Comparison of ENCODE assay signal across 20 mouse cellular contexts in the genomic region with DNA sequence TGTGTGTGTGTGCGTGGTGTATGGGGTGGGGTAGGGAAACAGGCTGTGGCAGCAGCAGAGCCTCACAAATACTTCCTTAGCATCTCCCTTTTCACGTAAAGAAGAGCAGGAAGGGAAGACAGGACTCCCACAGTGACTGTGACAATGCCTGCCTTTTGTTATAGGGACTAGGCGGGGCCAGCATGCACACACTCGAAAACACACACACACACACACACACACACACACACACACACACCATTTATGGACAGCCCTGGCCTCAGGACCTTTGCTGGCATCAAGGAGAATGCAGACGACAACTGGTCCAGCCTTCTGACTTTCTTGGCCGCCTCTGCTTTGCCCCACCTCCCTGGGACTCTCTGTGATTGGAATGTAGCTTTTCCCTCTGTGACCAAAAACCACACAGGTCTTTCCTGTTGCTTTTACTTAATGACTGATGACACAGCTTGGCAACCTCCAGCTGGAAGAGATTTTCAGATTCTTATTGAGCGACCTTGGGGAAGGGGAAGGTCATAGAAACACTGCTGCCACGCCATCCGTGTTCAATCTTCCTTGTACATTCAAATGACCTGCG. TPM values are rescaled to one million over a fixed set of nuclear protein-coding genes. Genes with fewer than 3 reads are reported as not detected.
DNase-seq lines count a peak whose midpoint lies in the region; ATAC-seq and TF ChIP-seq lines count a peak whose summit lies in the region.
"Had no signal": no experiment of that assay in that cellular context is flagged by ENCODE, and none has a peak within 500 bp of the region (broad histone marks: within the 10 kb centered on the region; RNA-seq: fewer than 3 reads in every experiment).

No protein-coding gene starts in this region.

- H3K27ac ChIP-seq in hindbrain, embryonic 14.5 days = no peak overlapping the region
- no peak overlapping the region for H3K27ac ChIP-seq in hindbrain, embryonic 11.5 days (ENCODE audit: low read depth, low read length)
- peak overlapping the region; percentile 18; the same call in 1 of the 2 replicates for H3K27ac ChIP-seq in ES-Bruce4 (ENCODE audit: insufficient read depth, low read length)
- H3K27ac ChIP-seq in embryonic facial prominence, embryonic 11.5 days (replicated peaks; ENCODE audit: low read depth, low read length) = no peak overlapping the region
- H3K27ac ChIP-seq: embryonic facial prominence, embryonic 13.5 days; heart, embryonic 13.5 days; hindbrain, embryonic 15.5 days; neural tube, embryonic 13.5 days had no signal

- ATAC-seq in hindbrain, embryonic 14.5 days (ENCODE audit: low FRiP score) = peak; percentile 39; the same call in 1 of the 2 replicates
- no peak for ATAC-seq in hindbrain, embryonic 11.5 days (ENCODE audit: low FRiP score)
- no peak for ATAC-seq in embryonic facial prominence, embryonic 11.5 days (replicated peaks; ENCODE audit: insufficient number of reproducible peaks, low FRiP score, low TSS enrichment, low read depth)
- ATAC-seq: CD4-positive, CD25-positive, alpha-beta regulatory T cell, adult 4 months; forebrain, embryonic 16.5 days; midbrain, embryonic 16.5 days had no signal

- H3K4me3 ChIP-seq in hindbrain, embryonic 14.5 days (replicated peaks; ENCODE audit: low read length) = no peak overlapping the region
- no peak overlapping the region for H3K4me3 ChIP-seq in hindbrain, embryonic 11.5 days (ENCODE audit: low read depth, low read length)
- no peak overlapping the region for H3K4me3 ChIP-seq in ES-Bruce4 (ENCODE audit: low read depth, low read length)
- no peak overlapping the region for H3K4me3 ChIP-seq in embryonic facial prominence, embryonic 11.5 days (ENCODE audit: low read depth, low read length)
- H3K4me3 ChIP-seq: embryonic facial prominence, embryonic 13.5 days; heart, embryonic 13.5 days; hindbrain, embryonic 15.5 days; neural tube, embryonic 13.5 days had no signal

- no peaks in the 10 kb centered on the region for H3K27me3 ChIP-seq in hindbrain, embryonic 14.5 days (ENCODE audit: control insufficient read depth, insufficient read depth, low read length)
- no peaks in the 10 kb centered on the region for H3K27me3 ChIP-seq in hindbrain, embryonic 11.5 days (ENCODE audit: control insufficient read depth, insufficient read depth, low read length)
- H3K27me3 ChIP-seq in ES-Bruce4 (ENCODE audit: control insufficient read depth, insufficient read depth, low read length, poor library complexity, severe bottlenecking) = no peaks in the 10 kb centered on the region
- no peaks in the 10 kb centered on the region for H3K27me3 ChIP-seq in embryonic facial prominence, embryonic 11.5 days (ENCODE audit: control insufficient read depth, insufficient read depth, low read length)
- H3K27me3 ChIP-seq: embryonic facial prominence, embryonic 13.5 days; heart, embryonic 13.5 days; hindbrain, embryonic 15.5 days; neural tube, embryonic 13.5 days had no signal

- H3K4me2 ChIP-seq in hindbrain, embryonic 14.5 days (replicated peaks) = no peak overlapping the region
- H3K4me2 ChIP-seq in hindbrain, embryonic 11.5 days (replicated peaks; ENCODE audit: low read depth, low read length) = no peak overlapping the region
- no peak overlapping the region for H3K4me2 ChIP-seq in embryonic facial prominence, embryonic 11.5 days (ENCODE audit: low read depth, low read length)
- H3K4me2 ChIP-seq: embryonic facial prominence, embryonic 13.5 days; heart, embryonic 13.5 days; hindbrain, embryonic 15.5 days; neural tube, embryonic 13.5 days had no signal

- no peaks in the 10 kb centered on the region for H3K4me1 ChIP-seq in hindbrain, embryonic 14.5 days (replicated peaks; ENCODE audit: control insufficient read depth, insufficient read depth, low read length)
- H3K4me1 ChIP-seq in hindbrain, embryonic 11.5 days (replicated peaks; ENCODE audit: control insufficient read depth, insufficient read depth, low read length) = no peaks in the 10 kb centered on the region
- H3K4me1 ChIP-seq in ES-Bruce4 (ENCODE audit: control insufficient read depth, insufficient read depth, low read length) = peaks cover 7% of the 10 kb centered on the region
- H3K4me1 ChIP-seq in embryonic facial prominence, embryonic 11.5 days (ENCODE audit: control insufficient read depth, insufficient read depth, low read length) = no peaks in the 10 kb centered on the region
- H3K4me1 ChIP-seq: hindbrain, embryonic 15.5 days; neural tube, embryonic 13.5 days had no signal

- TF ChIP-seq EP300 in ES-Bruce4 (IDR thresholded peaks at IDR 0.05; ENCODE audit: insufficient read depth, low read depth, low read length) = peak; percentile 80; the same call in 1 of the 2 replicates

- no peaks in the 10 kb centered on the region for H3K36me3 ChIP-seq in hindbrain, embryonic 14.5 days (replicated peaks; ENCODE audit: control insufficient read depth, insufficient read depth)
- H3K36me3 ChIP-seq in hindbrain, embryonic 11.5 days (ENCODE audit: control insufficient read depth, insufficient read depth, low read length) = no peaks in the 10 kb centered on the region
- no peaks in the 10 kb centered on the region for H3K36me3 ChIP-seq in ES-Bruce4 (ENCODE audit: control insufficient read depth, insufficient read depth, low read length, poor library complexity, severe bottlenecking)
- H3K36me3 ChIP-seq in embryonic facial prominence, embryonic 11.5 days (replicated peaks; ENCODE audit: control insufficient read depth, insufficient read depth, low read depth, low read length) = no peaks in the 10 kb centered on the region
- H3K36me3 ChIP-seq: embryonic facial prominence, embryonic 13.5 days; heart, embryonic 13.5 days; hindbrain, embryonic 15.5 days; neural tube, embryonic 13.5 days had no signal

- no peak for TF ChIP-seq CTCF in ES-Bruce4 (IDR thresholded peaks at IDR 0.05; ENCODE audit: low read depth, low read length)

- no peaks in the 10 kb centered on the region for H3K9me3 ChIP-seq in hindbrain, embryonic 14.5 days (ENCODE audit: control insufficient read depth, low read length)
- no peaks in the 10 kb centered on the region for H3K9me3 ChIP-seq in hindbrain, embryonic 11.5 days (ENCODE audit: control insufficient read depth, low read length)
- no peaks in the 10 kb centered on the region for H3K9me3 ChIP-seq in ES-Bruce4 (replicated peaks; ENCODE audit: control insufficient read depth, insufficient read depth, low read length, poor library complexity, severe bottlenecking)
- no peaks in the 10 kb centered on the region for H3K9me3 ChIP-seq in embryonic facial prominence, embryonic 11.5 days (replicated peaks; ENCODE audit: control insufficient read depth, low read length)
- H3K9me3 ChIP-seq: embryonic facial prominence, embryonic 13.5 days; heart, embryonic 13.5 days; hindbrain, embryonic 15.5 days; neural tube, embryonic 13.5 days had no signal

- 40% methylated on average over 10 of the region's 10 CpGs for WGBS in hindbrain, embryonic 14.5 days
- 36% methylated on average over 10 of the region's 10 CpGs for WGBS in hindbrain, embryonic 11.5 days
- 36% methylated on average over 10 of the region's 10 CpGs for WGBS in embryonic facial prominence, embryonic 11.5 days

- DNase-seq in hindbrain, embryonic 14.5 days (ENCODE audit: low spot score) = no peak
- DNase-seq in hindbrain, embryonic 11.5 days (ENCODE audit: low spot score) = no peak
- peak; percentile 40 for DNase-seq in embryonic facial prominence, embryonic 11.5 days (ENCODE audit: low spot score)
- DNase-seq in kidney, postnatal 14 days = peak; percentile 36
- no peak for DNase-seq in right cerebral cortex, postnatal 25 days
- no peak for DNase-seq in heart, postnatal 4 days
- DNase-seq in heart, adult 9 months (ENCODE audit: low spot score in 2 of 2) = no peak
- DNase-seq: cerebellum, adult 8-10 months; gastrocnemius, postnatal 10 days; liver; retina, postnatal 1 day; thymus, postnatal 14 days had no signal

- no peak for TF ChIP-seq POLR2A in ES-Bruce4 (IDR thresholded peaks at IDR 0.05; ENCODE audit: insufficient read depth, low read length)

- H3K9ac ChIP-seq in hindbrain, embryonic 14.5 days = no peak overlapping the region
- H3K9ac ChIP-seq in hindbrain, embryonic 11.5 days (ENCODE audit: low read depth, low read length) = no peak overlapping the region
- H3K9ac ChIP-seq in ES-Bruce4 (ENCODE audit: low read depth, poor library complexity, severe bottlenecking) = no peak overlapping the region
- H3K9ac ChIP-seq in embryonic facial prominence, embryonic 11.5 days (replicated peaks; ENCODE audit: low read length) = no peak overlapping the region
- H3K9ac ChIP-seq: embryonic facial prominence, embryonic 13.5 days; heart, embryonic 13.5 days; hindbrain, embryonic 15.5 days; neural tube, embryonic 13.5 days had no signal

RNA-seq across cellular contexts. Expression of a gene that starts 7.1 kb away (rescaled TPM):
- polyA plus RNA-seq in hindbrain, embryonic 14.5 days (2014; fragmentation: Nextera tagmentation; extraction: Ambion mirVana) = not detected in 2 replicates
- polyA plus RNA-seq in hindbrain, embryonic 11.5 days (2014; fragmentation: Nextera tagmentation; extraction: Ambion mirVana) = 0.11 TPM in 1 of 2 replicates, not detected in the other
- not detected in 2 replicates for polyA plus RNA-seq in ES-Bruce4 (2011; ENCODE audit: insufficient read depth, insufficient read length, low read depth, missing spikeins)
- not detected in 2 replicates for polyA plus RNA-seq in embryonic facial prominence, embryonic 11.5 days (2014; fragmentation: Nextera tagmentation; extraction: Ambion mirVana)
- under 1 TPM; 0.19 to 0.27 TPM for total RNA-seq in heart, postnatal 4 days (2021)
- total RNA-seq: gastrocnemius, postnatal 10 days had no signal
- polyA plus RNA-seq: forebrain, embryonic 16.5 days; hindbrain, embryonic 15.5 days; neural tube, embryonic 13.5 days had no signal

RNA-seq across cellular contexts. Expression of a gene that starts 52.8 kb away (rescaled TPM):
- not detected in 2 replicates for polyA plus RNA-seq in hindbrain, embryonic 14.5 days (2014; fragmentation: Nextera tagmentation; extraction: Ambion mirVana)
- polyA plus RNA-seq in hindbrain, embryonic 11.5 days (2014; fragmentation: Nextera tagmentation; extraction: Ambion mirVana) = not detected in 2 replicates
- not detected in 2 replicates for polyA plus RNA-seq in ES-Bruce4 (2011; ENCODE audit: insufficient read depth, insufficient read length, low read depth, missing spikeins)
- polyA plus RNA-seq in embryonic facial prominence, embryonic 11.5 days (2014; fragmentation: Nextera tagmentation; extraction: Ambion mirVana) = not detected in 2 replicates
- total RNA-seq in heart, postnatal 4 days (2021) = not detected
- total RNA-seq: gastrocnemius, postnatal 10 days had no signal
- polyA plus RNA-seq: CD4-positive, CD25-positive, alpha-beta regulatory T cell, adult 4 months; embryonic facial prominence, embryonic 13.5 days; forebrain, embryonic 16.5 days; heart, embryonic 13.5 days; hindbrain, embryonic 15.5 days; midbrain, embryonic 16.5 days; neural tube, embryonic 13.5 days had no signal

RNA-seq across cellular contexts. Expression of a gene that starts 56.4 kb away (rescaled TPM):
- polyA plus RNA-seq in hindbrain, embryonic 14.5 days (2014; fragmentation: Nextera tagmentation; extraction: Ambion mirVana) = not detected in 2 replicates
- not detected in 2 replicates for polyA plus RNA-seq in hindbrain, embryonic 11.5 days (2014; fragmentation: Nextera tagmentation; extraction: Ambion mirVana)
- polyA plus RNA-seq in ES-Bruce4 (2011; ENCODE audit: insufficient read depth, insufficient read length, low read depth, missing spikeins) = 15.3 and 19.4 TPM in 2 replicates
- polyA plus RNA-seq in embryonic facial prominence, embryonic 11.5 days (2014; fragmentation: Nextera tagmentation; extraction: Ambion mirVana) = not detected in 2 replicates
- total RNA-seq in heart, postnatal 4 days (2021) = not detected
- total RNA-seq: gastrocnemius, postnatal 10 days had no signal
- polyA plus RNA-seq: CD4-positive, CD25-positive, alpha-beta regulatory T cell, adult 4 months; embryonic facial prominence, embryonic 13.5 days; forebrain, embryonic 16.5 days; heart, embryonic 13.5 days; hindbrain, embryonic 15.5 days; midbrain, embryonic 16.5 days; neural tube, embryonic 13.5 days had no signal

Comparison
In these comparisons a context has a peak if more than half of its experiments do, and no peak if none do; other contexts are left out.
1. DNase-seq: peak in embryonic facial prominence, embryonic 11.5 days (single experiment) and kidney, postnatal 14 days (single experiment); none in hindbrain, embryonic 14.5 days (single experiment), hindbrain, embryonic 11.5 days (single experiment), right cerebral cortex, postnatal 25 days (single experiment), heart, postnatal 4 days (single experiment) and heart, adult 9 months (0 of 2).
2. RNA of a gene that starts 56.4 kb away (polyA plus RNA-seq): 15.3 to 19.4 TPM in ES-Bruce4; not detected in embryonic facial prominence, embryonic 11.5 days, not detected in hindbrain, embryonic 14.5 days and not detected in hindbrain, embryonic 11.5 days; every median in the first group is over 10 times any median in the second.